Mouse (Mus musculus) cerebellum, postnatal 25 days (tissue): ENCODE measurements around the gene Prss47.

Source experiments
- DNase-seq, 2 experiments: peaks; one replicate each; pipeline ENCODE4 v3.0.0; 2021; ENCODE audit warnings: mixed read lengths in 2 of 2

Prss47 gene

DNA sequence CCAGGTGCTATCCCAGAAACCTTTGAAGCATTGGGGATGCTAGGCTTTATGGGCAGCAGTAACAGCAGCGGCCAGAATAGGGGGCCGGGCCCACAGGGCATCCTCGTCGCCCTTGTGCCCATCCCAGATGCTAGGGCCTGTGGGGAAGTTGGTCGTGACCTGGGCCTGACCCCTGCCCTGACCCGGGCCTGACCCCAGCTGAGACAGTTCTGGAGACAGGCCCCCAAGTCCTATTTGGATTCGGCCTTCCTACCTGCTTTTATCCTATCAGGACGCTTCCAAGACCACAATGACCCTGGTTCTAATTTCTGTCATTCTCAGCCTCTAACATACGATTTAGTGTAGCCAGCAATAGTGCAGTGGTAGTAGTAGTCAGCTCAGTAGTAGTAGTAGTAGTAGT is at the start of gene Prss47:
Gene Prss47, minus strand, starts transcription at position 101 of the 400 bp plus-strand sequence.
- no peak for DNase-seq

DNA sequence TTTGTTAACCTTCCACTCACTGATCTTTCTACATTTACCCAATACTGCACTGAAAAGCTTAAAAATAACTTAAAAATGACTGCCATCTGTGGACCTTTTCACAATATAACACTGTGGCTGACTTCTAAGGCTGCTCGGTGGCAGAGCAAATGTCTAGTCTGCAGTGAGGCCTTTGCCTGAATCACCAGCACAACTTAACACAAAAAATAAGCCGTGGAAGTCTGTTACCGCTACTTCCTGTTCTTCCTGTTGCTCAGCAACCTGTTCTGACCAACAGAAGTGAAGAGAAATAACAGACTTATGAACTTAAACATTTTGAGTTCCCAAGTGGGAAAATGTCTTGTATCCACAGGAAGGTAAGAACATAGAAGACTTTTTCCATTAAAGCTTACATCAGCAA is 48.7 kb upstream of the Prss47 start:
- DNase-seq, result no peak

DNA sequence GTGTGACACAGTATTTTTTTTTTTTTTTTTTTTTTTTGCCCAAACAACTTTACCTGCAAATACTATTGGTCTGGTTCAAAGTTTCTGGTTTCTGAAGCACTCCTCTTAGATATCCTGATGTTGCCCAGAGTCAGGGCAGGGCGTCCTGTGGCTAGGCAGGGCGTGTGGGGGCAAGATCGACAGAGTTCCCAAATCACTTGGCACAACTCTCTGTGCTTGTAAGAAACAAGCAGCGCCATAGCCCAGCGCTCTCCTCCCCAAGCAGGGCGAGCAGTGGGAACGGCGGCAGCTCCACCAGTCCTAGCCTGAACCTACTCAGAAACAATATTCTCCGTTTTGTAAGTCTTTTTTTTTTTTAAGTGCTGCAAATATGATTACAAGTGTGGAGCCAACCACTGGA is 48.1 kb upstream of the Prss47 start:
- no peak for DNase-seq

- no peak for DNase-seq
Observed at GRCm38 (mm10) chr13:65097018-65097417, 44.5 kb upstream of the Prss47 start.

GRCm38 (mm10) chr13:65095923-65096322 is 43.4 kb upstream of the Prss47 start:
- no peak for DNase-seq

- DNase-seq, result no peak
Observed at GRCm38 (mm10) chr13:65069969-65070368, 17.4 kb upstream of the Prss47 start.

- no peak for DNase-seq
Observed at GRCm38 (mm10) chr13:65035057-65035456, 17.5 kb downstream of the Prss47 start.

GRCm38 (mm10) chr13:65032758-65033157 is 19.8 kb downstream of the Prss47 start, which contains the start of gene Spata31d1c:
TSS of gene Spata31d1c (plus strand) at chr13:65033058.
- DNase-seq, result no peak

DNA sequence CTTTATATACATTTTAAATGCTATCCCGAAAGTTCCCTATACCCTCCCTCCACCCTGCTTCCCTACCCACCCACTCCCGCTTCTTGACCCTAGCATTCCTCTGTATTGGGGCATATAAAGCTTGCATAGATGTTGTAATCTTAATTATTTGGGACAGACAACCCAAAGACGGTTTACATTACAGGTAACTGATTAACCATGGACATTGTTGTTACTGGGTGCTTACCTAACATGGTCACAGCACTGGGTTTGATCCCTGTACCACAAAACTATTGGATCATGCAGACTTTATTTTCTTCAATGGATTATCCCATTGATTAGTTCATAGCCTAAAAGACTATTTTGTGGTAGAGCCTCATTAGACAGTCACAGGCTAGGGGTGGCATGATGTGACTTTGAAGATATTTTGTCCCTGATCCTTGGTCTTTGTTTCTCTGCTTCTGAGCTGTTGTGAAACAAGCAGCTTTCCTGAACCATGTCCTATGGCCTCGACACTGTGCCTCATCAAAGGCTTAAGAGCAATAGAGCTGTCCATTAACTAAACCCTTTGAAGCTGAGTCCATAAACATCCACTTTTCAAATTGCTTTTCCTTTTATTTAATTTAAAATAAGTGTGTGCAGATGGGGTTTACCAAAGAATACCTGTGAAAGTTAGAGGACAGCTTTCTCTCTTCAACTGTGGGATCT is 41.4 kb downstream of the Prss47 start:
- DNase-seq, result no peak

DNA sequence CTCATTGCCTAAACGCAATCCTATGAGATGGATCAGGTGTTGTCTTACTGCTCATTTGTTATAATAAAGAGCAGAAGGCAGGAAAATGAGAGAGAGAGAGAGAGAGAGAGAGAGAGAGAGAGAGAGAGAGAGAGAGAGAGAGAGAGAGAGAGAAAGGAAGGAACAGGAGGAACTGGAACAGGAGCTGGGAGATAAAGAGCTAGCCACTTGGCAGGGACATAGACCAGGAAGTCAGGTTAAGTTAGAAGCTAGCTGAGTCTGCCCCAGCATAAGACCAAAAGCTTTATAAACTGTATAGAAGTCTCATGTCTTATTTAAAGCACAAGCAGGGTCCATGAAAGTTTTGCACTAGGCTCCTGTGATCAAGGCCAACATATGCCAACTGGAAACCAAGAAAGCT is 44.6 kb downstream of the Prss47 start:
- no peak for DNase-seq

GRCm38 (mm10) chr13:65006760-65007159 is 45.8 kb downstream of the Prss47 start:
- DNase-seq, result no peak

GRCm38 (mm10) chr13:65005414-65005813 is 47.1 kb downstream of the Prss47 start:
- DNase-seq, result no peak
